Mouse (Mus musculus) liver, embryonic 14.5 days (tissue): ENCODE results near the gene Tm9sf1.

Experiments
- CTCF ChIP-seq: IDR thresholded peaks from 2 replicates; pipeline ENCODE4 v1.5.1; 2016; ENCODE audit warnings: antibody characterized with exemption, low read depth, control low read depth
- EP300 ChIP-seq: IDR thresholded peaks from 2 replicates; pipeline ENCODE4 v1.6.1; 2016; ENCODE audit warnings: antibody characterized with exemption, low read depth

DNA sequence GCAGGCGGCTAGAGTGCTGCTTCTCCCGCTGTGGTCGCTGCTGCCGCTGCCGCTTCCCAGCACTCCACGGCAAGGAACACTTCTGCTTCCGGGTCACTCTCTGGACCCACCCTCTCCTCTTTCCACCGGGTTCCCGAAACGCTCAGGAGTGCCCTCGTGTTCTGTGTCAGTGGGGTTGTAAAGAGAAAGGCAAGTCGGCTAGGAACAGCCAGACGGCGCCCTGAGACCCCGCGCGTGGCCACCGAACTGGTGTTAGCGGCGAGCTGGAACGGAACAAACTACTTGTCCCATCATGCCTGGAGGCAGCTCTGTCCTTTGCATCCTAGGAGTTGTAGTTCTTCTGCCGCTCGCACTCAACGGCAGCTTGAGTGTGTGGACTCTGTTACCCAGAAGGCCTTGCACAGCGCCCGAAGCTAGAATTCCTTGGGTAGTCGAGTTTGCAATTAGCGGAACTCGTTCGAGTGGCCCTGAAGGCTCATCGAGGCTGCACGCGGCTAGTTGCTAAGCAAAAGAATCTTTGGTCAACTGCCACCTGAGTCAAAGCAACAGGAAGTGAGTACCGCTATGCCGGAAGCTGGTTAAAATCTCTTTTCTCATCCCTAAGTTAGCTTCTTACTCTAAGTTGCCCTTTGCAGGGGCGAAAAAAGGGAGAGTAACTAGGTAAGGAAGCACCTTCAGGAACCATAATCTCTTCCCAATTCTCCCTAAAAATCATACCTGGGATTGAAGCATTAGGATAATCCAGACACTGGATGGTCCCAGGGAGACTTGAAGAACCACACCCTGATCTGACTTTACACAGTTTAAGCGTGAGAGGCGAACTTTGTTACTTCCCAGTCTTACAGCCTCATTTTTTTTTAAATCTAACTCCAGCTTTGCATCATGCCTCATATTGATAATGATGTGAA, 28.5 kb upstream of the Tm9sf1 start, which contains the start of the genes Gmpr2 and Nedd8:
- no peak for TF ChIP-seq CTCF
- TF ChIP-seq EP300: no peak
